Mouse (Mus musculus): ENCODE results near the gene Gpr89.

Gene Gpr89

GRCm38 (mm10) chr3:96882061-96882849 lies 22.9 kb downstream of the Gpr89 start:
- H3K36me3 ChIP-seq (ENCODE audit: control insufficient read depth, insufficient read depth, low read length, poor library complexity, severe bottlenecking), result peaks cover 6% of the 10 kb centered on the region; the same call in 1 of the 2 replicates
- no peaks in the 10 kb centered on the region for H3K27me3 ChIP-seq (ENCODE audit: control insufficient read depth, insufficient read depth, low read length, poor library complexity, severe bottlenecking)
- DNase-seq (ENCODE audit: low read depth, low spot score), result no peak

GRCm38 (mm10) chr3:96881557-96881956 lies 23.6 kb downstream of the Gpr89 start:
- no peak for DNase-seq (ENCODE audit: low read depth, low spot score)
- H3K27me3 ChIP-seq (ENCODE audit: control insufficient read depth, insufficient read depth, low read length, poor library complexity, severe bottlenecking), result no peaks in the 10 kb centered on the region
- peaks cover 6% of the 10 kb centered on the region; the same call in 1 of the 2 replicates for H3K36me3 ChIP-seq (ENCODE audit: control insufficient read depth, insufficient read depth, low read length, poor library complexity, severe bottlenecking)

GRCm38 (mm10) chr3:96880385-96880784 lies 24.8 kb downstream of the Gpr89 start:
- no peak for DNase-seq (ENCODE audit: low read depth, low spot score)
- Histone ChIP-seq H3K36me3 (ENCODE audit: control insufficient read depth, insufficient read depth, low read length, poor library complexity, severe bottlenecking) (peaks cover 6% of the 10 kb centered on the region; the same call in 1 of the 2 replicates), H3K27me3 (ENCODE audit: control insufficient read depth, insufficient read depth, low read length, poor library complexity, severe bottlenecking) (no peaks in the 10 kb centered on the region)

- Histone ChIP-seq H3K36me3 (ENCODE audit: control insufficient read depth, insufficient read depth, low read length, poor library complexity, severe bottlenecking) (peaks cover 6% of the 10 kb centered on the region), H3K27me3 (ENCODE audit: control insufficient read depth, insufficient read depth, low read length, poor library complexity, severe bottlenecking) (no peaks in the 10 kb centered on the region)
These were observed 25.6 kb downstream of the Gpr89 start for GRCm38 (mm10) chr3:96879536-96879935.

GRCm38 (mm10) chr3:96874808-96875571 lies 30.2 kb downstream of the Gpr89 start:
- peaks cover 3% of the 10 kb centered on the region for H3K36me3 ChIP-seq (ENCODE audit: control insufficient read depth, insufficient read depth, low read length, poor library complexity, severe bottlenecking)
- DNase-seq (ENCODE audit: low read depth, low spot score), result no peak

More at GRCm38 (mm10) chr3:96879536-96879935, 25.6 kb downstream of the Gpr89 start:
- no peak for DNase-seq (ENCODE audit: low read depth, low spot score)

GRCm38 (mm10) chr3:96872501-96872900 lies 32.6 kb downstream of the Gpr89 start:
- no peak for DNase-seq (ENCODE audit: low read depth, low spot score)
- H3K36me3 ChIP-seq (ENCODE audit: control insufficient read depth, insufficient read depth, low read length, poor library complexity, severe bottlenecking), result peaks cover 3% of the 10 kb centered on the region
- no peaks in the 10 kb centered on the region for H3K27me3 ChIP-seq (ENCODE audit: control insufficient read depth, insufficient read depth, low read length, poor library complexity, severe bottlenecking)

More at GRCm38 (mm10) chr3:96874808-96875571, 30.2 kb downstream of the Gpr89 start:
- H3K27me3 ChIP-seq (ENCODE audit: control insufficient read depth, insufficient read depth, low read length, poor library complexity, severe bottlenecking), result no peaks in the 10 kb centered on the region

GRCm38 (mm10) chr3:96871070-96871469 lies 34.1 kb downstream of the Gpr89 start:
- Histone ChIP-seq H3K27me3 (ENCODE audit: control insufficient read depth, insufficient read depth, low read length, poor library complexity, severe bottlenecking) (no peaks in the 10 kb centered on the region), H3K36me3 (ENCODE audit: control insufficient read depth, insufficient read depth, low read length, poor library complexity, severe bottlenecking) (peaks cover 3% of the 10 kb centered on the region)
- DNase-seq (ENCODE audit: low read depth, low spot score), result no peak

GRCm38 (mm10) chr3:96870270-96870669 lies 34.9 kb downstream of the Gpr89 start:
- no peak for DNase-seq (ENCODE audit: low read depth, low spot score)
- Histone ChIP-seq H3K36me3 (ENCODE audit: control insufficient read depth, insufficient read depth, low read length, poor library complexity, severe bottlenecking) (peaks cover 2% of the 10 kb centered on the region), H3K27me3 (ENCODE audit: control insufficient read depth, insufficient read depth, low read length, poor library complexity, severe bottlenecking) (no peaks in the 10 kb centered on the region)

GRCm38 (mm10) chr3:96869091-96869490 lies 36.1 kb downstream of the Gpr89 start:
- no peaks in the 10 kb centered on the region for H3K27me3 ChIP-seq (ENCODE audit: control insufficient read depth, insufficient read depth, low read length, poor library complexity, severe bottlenecking)
- no peak for DNase-seq (ENCODE audit: low read depth, low spot score)
- no peaks in the 10 kb centered on the region; the same call in none of the 2 replicates for H3K36me3 ChIP-seq (ENCODE audit: control insufficient read depth, insufficient read depth, low read length, poor library complexity, severe bottlenecking)

GRCm38 (mm10) chr3:96868566-96868965 lies 36.6 kb downstream of the Gpr89 start:
- H3K36me3 ChIP-seq (ENCODE audit: control insufficient read depth, insufficient read depth, low read length, poor library complexity, severe bottlenecking), result no peaks in the 10 kb centered on the region; the same call in none of the 2 replicates
- DNase-seq (ENCODE audit: low read depth, low spot score), result no peak
- no peaks in the 10 kb centered on the region for H3K27me3 ChIP-seq (ENCODE audit: control insufficient read depth, insufficient read depth, low read length, poor library complexity, severe bottlenecking)

GRCm38 (mm10) chr3:96867863-96868262 lies 37.3 kb downstream of the Gpr89 start:
- no peaks in the 10 kb centered on the region for H3K27me3 ChIP-seq (ENCODE audit: control insufficient read depth, insufficient read depth, low read length, poor library complexity, severe bottlenecking)
- no peaks in the 10 kb centered on the region; the same call in none of the 2 replicates for H3K36me3 ChIP-seq (ENCODE audit: control insufficient read depth, insufficient read depth, low read length, poor library complexity, severe bottlenecking)
- DNase-seq (ENCODE audit: low read depth, low spot score), result no peak

GRCm38 (mm10) chr3:96860498-96860897 lies 44.6 kb downstream of the Gpr89 start:
- Histone ChIP-seq H3K36me3 (ENCODE audit: control insufficient read depth, insufficient read depth, low read length, poor library complexity, severe bottlenecking) (no peaks in the 10 kb centered on the region), H3K27me3 (ENCODE audit: control insufficient read depth, insufficient read depth, low read length, poor library complexity, severe bottlenecking) (no peaks in the 10 kb centered on the region)
- no peak for DNase-seq (ENCODE audit: low read depth, low spot score)

GRCm38 (mm10) chr3:96855833-96856232 lies 49.3 kb downstream of the Gpr89 start:
- DNase-seq (ENCODE audit: low read depth, low spot score), result no peak
- H3K36me3 ChIP-seq (ENCODE audit: control insufficient read depth, insufficient read depth, low read length, poor library complexity, severe bottlenecking), result no peaks in the 10 kb centered on the region
- H3K27me3 ChIP-seq (ENCODE audit: control insufficient read depth, insufficient read depth, low read length, poor library complexity, severe bottlenecking), result no peaks in the 10 kb centered on the region

GRCm38 (mm10) chr3:96854376-96854775 lies 50.8 kb downstream of the Gpr89 start:
- DNase-seq (ENCODE audit: low read depth, low spot score), result no peak
- Histone ChIP-seq H3K27me3 (ENCODE audit: control insufficient read depth, insufficient read depth, low read length, poor library complexity, severe bottlenecking) (no peaks in the 10 kb centered on the region), H3K36me3 (ENCODE audit: control insufficient read depth, insufficient read depth, low read length, poor library complexity, severe bottlenecking) (no peaks in the 10 kb centered on the region)

- Histone ChIP-seq H3K36me3 (ENCODE audit: control insufficient read depth, insufficient read depth, low read length, poor library complexity, severe bottlenecking) (no peaks in the 10 kb centered on the region), H3K27me3 (ENCODE audit: control insufficient read depth, insufficient read depth, low read length, poor library complexity, severe bottlenecking) (no peaks in the 10 kb centered on the region)
- DNase-seq (ENCODE audit: low read depth, low spot score), result no peak
These were observed 52.6 kb downstream of the Gpr89 start for GRCm38 (mm10) chr3:96852561-96852960.
